Mouse (Mus musculus) A20 (cell line): ENCODE measurements around the gene Pum2.
"Not testable (repeated sequence)": the region's sequence is repeated elsewhere in the genome, so short reads cannot be mapped to it uniquely, and the experiment has no call there.

ENCODE experiments used
- DNase-seq: peaks from one replicate; pipeline ENCODE4 v3.0.0-alpha.2; 2011; ENCODE audit warnings: low read depth, low spot score

The Pum2 gene

GRCm38 (mm10) chr12:8673974-8674306 is at the start of gene Pum2:
Pum2 (plus strand) TSS chr12:8674134.
- peak; percentile 94 for DNase-seq

- DNase-seq: no peak
Measured at GRCm38 (mm10) chr12:8629537-8629936, 44.4 kb upstream of the Pum2 start.

GRCm38 (mm10) chr12:8631691-8632090 is 42.2 kb upstream of the Pum2 start:
- DNase-seq: peak; percentile 36

GRCm38 (mm10) chr12:8632737-8633365 is 41.1 kb upstream of the Pum2 start:
- DNase-seq: peak; percentile 42

- DNase-seq: peak; percentile 18
Measured at GRCm38 (mm10) chr12:8634306-8634705, 39.6 kb upstream of the Pum2 start.

GRCm38 (mm10) chr12:8635546-8635945 is 38.4 kb upstream of the Pum2 start:
- DNase-seq: peak; percentile 69

GRCm38 (mm10) chr12:8636945-8637344 is 37.0 kb upstream of the Pum2 start:
- peak; percentile 58 for DNase-seq

- DNase-seq: peak; percentile 94
Measured at GRCm38 (mm10) chr12:8638411-8639087, 35.4 kb upstream of the Pum2 start.

GRCm38 (mm10) chr12:8640186-8640585 is 33.7 kb upstream of the Pum2 start:
- not testable (repeated sequence) for DNase-seq

- DNase-seq: peak; percentile 98
Measured at GRCm38 (mm10) chr12:8640711-8641424, 33.1 kb upstream of the Pum2 start.

- DNase-seq: no peak
Measured at GRCm38 (mm10) chr12:8641425-8641735, 32.6 kb upstream of the Pum2 start.

GRCm38 (mm10) chr12:8648211-8648610 is 25.7 kb upstream of the Pum2 start:
- DNase-seq: not testable (repeated sequence)

- DNase-seq: not testable (repeated sequence)
Measured at GRCm38 (mm10) chr12:8650027-8650426, 23.9 kb upstream of the Pum2 start.

GRCm38 (mm10) chr12:8656596-8656995 is 17.3 kb upstream of the Pum2 start:
- no peak for DNase-seq

- no peak for DNase-seq
Measured at GRCm38 (mm10) chr12:8657116-8657515, 16.8 kb upstream of the Pum2 start.

- no peak for DNase-seq
Measured at GRCm38 (mm10) chr12:8657629-8658366, 16.1 kb upstream of the Pum2 start.

- peak; percentile 80 for DNase-seq
Measured at GRCm38 (mm10) chr12:8659406-8660279, 14.3 kb upstream of the Pum2 start.

- no peak for DNase-seq
Measured at GRCm38 (mm10) chr12:8661747-8662146, 12.2 kb upstream of the Pum2 start.

GRCm38 (mm10) chr12:8662175-8662574 is 11.8 kb upstream of the Pum2 start:
- DNase-seq: no peak

GRCm38 (mm10) chr12:8662721-8663120 is 11.2 kb upstream of the Pum2 start:
- no peak for DNase-seq
